Mouse (Mus musculus) erythroblast, adult 5-6 weeks (primary cell): Measurements from ENCODE around the gene Terb2. TPM values are rescaled to one million over a fixed set of nuclear protein-coding genes. Genes with fewer than 3 reads are reported as not detected.

Source experiments
- ATAC-seq: replicated peaks from 2 replicates; pipeline ENCODE4 v1.8.0; 2016; ENCODE audit warnings: moderate number of reproducible peaks, mild to moderate bottlenecking, moderate TSS enrichment, inconsistent platforms; ENCODE audit not compliant: poor library complexity, low FRiP score, severe bottlenecking
- total RNA-seq, 2 experiments: library from RNA; stranded (forward) in 1 of 2; stranded (reverse) in 1 of 2; fragments of 150-400 nt in 1 of 2; fragments of 200-764, 138-1000 nt in 1 of 2; gene quantifications; 2 replicates each; pipeline versions ENCODE4 v1.2.3 to v1.2.4; 2015 to 2017; ENCODE audit warnings: low replicate concordance in 2 of 2

Terb2 gene
- not detected in 2 replicates for total RNA-seq (2015; ENCODE audit: low replicate concordance)
- total RNA-seq (2017; ENCODE audit: low replicate concordance) = not detected in 2 replicates

DNA sequence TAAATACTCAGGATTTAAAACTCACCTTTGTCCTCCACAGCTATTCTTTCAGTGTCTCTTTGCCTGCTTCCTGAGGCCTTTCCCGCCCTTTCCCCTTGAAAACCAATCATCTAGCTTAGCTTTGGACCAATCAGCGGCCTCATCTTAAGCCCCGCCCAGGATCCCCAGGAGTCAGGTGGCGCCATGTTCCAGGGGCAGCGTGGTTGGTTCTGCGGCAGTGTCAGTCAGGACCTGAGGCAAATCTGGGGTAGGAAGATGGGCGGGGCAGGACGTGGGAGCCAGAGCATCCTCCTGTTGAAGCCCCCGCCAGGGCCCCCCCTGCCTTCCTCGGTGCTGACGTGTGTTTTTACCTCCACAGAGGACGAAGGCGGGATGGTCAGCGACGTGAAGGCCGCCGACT, at the start of gene Terb2, which contains the start of gene Patl2:
Terb2 (plus strand) TSS at position 167 of the 400 bp plus-strand sequence.
Patl2 (minus strand) TSS at position 84 of the 400 bp plus-strand sequence.
- ATAC-seq = no peak

DNA sequence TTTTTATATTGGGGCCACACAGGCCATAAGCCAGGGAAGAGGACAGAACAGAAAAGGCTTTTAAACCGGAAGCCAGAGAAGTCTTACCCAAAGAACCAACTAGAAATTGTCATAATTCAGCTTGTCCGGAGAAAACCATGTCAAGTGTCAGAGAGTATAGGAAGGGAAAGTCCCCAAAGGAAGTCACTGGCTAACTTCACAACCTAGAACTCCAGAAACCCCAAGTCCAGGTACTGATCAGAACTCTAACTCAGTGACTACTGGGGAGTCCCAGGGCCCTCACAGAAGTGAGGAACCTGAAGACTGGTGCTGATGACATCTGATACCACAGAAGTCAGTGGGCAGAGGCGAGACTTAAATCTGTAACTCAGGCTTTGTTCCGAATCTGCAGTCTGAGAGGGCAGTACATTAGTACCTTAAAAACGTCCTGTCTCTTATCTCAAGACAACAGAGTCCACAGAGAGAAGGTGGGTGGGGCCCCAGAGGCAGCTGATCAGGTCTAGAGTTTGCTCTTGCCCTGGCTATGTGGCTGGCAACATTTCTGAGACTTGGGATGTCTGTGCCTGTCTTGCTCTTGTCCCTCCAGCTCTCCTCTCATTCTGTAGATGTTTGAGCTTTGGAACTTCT, 48.1 kb upstream of the Terb2 start:
- ATAC-seq = peak; percentile 99

DNA sequence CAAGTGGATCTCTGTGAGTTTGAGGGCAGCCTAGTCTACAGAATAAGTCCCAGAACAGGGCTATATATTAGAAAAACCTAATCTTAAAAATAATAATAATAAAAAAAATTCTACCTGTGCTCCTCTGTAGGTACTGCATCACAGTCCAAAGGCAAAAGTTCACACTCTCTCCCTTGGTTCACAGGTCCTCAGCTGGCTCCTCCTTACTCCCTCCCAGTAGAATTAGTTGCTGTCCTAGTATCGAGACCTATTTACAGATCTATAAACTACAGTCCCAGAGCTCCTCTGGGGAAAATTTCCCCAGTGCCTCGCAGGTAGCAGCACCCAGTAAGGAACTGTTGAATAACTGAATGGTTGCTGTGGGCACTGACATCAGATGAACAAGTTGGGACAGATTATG, 45.3 kb upstream of the Terb2 start:
- ATAC-seq = no peak

DNA sequence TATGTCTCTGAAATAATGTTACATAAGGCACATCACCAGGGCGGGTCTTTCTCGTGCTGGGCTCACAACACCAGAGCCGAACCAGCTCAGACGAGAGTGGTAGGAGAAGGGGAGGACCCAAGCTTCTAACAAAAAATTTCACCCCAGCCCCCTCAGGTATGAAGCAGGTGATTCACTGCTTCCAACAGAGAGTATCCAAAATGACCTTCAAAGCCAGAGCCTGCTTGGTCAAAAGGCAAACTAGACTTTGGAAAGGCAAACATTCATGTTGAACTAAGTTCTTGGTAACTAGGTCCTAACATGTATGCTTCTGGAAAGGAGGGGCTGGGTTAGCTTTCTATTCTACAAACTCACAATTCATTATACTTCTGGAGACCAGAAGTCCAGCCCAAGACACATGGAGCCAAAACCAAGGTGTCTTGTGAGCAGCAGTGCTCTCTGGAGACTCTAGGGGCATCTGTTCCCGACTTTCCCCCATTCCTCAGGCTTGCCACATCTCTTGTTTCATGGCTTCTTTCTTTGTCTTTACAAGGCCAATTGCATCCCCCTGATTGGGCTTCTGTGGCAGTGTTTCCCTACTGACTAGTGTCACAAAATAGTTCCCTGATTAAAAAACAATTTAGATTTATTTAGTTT, 44.6 kb upstream of the Terb2 start:
- no peak for ATAC-seq

DNA sequence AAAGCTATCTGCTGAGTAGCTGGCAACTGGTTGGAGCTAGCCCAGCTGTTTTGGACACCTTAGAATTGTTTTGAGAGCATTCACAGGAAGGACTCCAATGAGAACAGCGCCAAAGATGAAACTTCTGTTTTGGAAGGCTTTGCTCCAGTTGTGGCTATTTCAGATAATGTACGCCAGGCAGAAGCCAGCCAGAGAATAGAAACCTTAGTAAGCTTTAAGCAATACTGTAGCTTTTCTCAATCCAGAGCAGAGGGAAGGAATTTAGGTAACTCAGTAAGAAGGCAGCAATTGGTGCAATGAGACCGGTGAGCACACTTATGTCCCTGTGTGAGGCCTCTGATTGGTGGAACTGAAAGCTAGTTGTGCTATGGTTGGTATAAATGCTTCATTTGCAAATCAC, 43.0 kb upstream of the Terb2 start:
- ATAC-seq = no peak

DNA sequence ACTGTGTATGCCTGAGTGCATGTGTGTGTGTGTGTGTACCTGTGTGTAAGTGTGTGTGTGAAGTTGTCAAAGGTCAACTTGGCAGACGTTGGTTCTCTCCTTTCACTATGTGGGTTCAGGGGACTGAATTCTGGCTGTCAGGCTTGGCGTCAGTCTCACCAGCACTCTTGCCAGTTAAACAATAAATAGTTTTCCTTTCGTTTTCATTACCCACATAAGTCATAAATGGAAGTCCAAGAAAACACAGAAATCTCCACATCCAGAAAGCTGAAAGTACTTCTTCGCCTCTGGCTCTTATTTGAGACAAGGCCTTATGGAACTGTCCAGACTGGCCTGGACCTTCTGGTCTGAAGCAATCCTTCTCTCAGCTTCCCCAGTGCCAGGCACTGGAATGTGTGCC, 40.3 kb upstream of the Terb2 start:
- no peak for ATAC-seq

DNA sequence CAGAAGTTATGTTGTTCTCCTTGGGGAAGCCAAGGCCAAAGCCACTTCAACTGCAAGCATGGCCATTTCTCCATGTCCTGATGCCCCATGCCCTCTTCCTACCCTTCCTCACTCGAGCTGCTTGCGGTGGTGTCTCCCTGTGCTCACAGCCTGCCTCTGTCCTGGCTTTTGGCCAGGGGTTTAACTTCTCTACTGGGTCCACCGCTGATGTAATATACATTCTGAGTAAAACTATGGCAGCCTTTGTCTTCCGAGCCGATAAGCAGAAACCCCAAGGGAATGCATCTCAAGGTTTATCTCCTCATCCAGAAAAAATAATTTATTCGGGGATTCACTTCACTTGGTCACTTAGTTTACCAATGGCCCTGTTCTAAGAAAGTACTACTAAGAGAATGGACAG, 39.4 kb upstream of the Terb2 start:
- peak; percentile 38 for ATAC-seq

DNA sequence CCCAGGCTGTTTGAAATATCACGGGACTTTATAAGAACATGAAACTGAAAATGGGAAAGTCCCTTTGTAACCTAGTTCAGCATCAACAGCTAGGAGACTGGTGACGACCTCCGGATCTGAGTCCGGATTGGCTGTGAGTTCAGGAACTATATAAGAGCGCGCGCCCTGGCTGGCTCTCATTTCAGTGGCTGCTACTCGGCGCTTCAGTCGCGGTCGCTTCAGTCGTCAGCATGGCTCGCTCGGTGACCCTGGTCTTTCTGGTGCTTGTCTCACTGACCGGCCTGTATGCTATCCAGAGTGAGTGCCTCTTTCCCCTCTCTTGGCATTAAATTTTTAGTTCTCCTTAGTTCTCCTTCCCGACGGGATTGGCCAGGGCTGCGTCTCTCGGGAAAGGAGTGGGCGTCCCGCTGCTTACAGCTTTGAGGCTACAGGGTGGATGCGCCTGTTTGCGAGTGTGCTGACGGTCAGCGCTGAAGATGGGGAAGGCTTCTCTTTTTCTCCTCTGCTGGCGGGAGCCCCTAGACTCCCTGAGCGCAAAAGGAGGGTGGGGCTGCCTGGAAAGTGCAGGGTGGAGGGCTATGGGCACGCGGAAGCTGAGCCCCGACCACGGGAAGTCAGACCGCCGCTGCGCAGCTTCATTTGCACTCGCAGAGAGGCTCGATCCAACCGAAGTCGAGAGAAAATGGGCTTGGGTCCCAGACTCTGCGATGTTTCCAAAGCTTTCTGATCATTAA, 38.4 kb upstream of the Terb2 start, which contains the start of gene B2m:
B2m (plus strand) TSS at position 179 of the 734 bp plus-strand sequence.
- ATAC-seq = peak; percentile 89

DNA sequence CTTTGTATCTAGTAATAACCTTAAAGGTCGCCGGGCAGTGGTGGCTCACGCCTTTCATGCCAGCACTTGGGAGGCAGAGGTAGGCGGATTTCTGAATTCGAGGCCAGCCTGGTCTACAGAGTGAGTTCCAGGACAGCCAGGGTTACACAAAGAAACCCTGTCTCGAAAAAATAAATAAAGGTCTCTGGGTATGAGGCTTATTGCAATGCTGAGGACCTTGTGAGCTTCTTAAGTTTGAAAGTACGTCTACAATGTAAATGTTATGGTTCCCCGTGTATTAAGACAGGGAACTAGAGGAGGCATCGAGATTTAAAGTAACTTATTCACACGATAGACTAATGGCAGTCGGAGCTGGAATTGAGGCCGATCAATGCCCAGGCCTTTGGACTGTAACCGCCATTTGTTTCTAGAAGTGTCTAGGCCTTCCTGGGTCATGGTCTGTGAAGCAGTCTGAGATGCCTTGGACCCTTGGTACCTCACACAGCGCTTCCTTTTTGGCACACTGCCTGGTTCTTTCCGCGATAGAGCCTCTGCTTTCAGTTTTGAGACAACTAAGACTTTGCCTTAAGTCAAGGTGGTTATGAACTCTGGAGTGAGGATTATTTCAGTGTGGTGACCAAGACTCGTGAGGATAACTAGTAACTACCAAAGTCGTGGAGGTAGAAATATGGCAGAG, 37.7 kb upstream of the Terb2 start:
- ATAC-seq = peak; percentile 33

DNA sequence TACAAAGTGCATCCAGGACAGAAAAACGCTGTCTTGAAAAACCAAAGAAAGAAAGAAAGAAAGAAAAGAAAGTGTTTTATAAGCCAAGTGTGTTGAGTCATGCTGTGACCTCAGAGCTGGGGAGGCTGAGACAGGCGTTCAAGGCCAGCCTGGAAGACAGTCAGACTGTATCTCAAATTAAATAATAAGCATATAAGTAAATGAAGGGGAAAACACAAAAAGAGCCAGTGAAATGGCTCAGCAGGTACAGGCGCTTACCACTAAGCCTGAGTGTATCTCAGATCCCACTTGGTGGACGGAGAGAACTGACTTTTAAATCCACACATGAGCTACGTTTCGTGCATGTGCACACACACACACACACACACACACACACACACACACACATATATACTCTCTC, 36.8 kb upstream of the Terb2 start:
- no peak for ATAC-seq

DNA sequence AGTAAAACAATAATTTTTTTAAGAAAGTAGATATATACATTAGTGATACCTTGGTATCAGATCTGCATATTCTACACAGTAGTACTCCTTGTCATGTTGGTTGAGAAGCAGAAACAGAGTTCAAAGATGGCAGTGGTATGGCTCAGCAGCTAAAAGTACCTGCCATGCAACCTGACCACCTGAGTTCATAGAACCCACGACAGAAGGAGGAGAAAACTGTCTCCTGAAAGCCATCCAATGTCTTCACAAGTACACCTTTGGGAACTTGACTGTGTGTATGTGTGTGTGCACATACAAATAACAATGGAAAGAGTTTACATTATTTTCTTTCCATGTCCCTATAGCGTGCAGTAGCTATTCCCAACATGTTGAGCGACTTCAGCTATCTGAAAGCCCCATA, 36.4 kb upstream of the Terb2 start:
- ATAC-seq = no peak

DNA sequence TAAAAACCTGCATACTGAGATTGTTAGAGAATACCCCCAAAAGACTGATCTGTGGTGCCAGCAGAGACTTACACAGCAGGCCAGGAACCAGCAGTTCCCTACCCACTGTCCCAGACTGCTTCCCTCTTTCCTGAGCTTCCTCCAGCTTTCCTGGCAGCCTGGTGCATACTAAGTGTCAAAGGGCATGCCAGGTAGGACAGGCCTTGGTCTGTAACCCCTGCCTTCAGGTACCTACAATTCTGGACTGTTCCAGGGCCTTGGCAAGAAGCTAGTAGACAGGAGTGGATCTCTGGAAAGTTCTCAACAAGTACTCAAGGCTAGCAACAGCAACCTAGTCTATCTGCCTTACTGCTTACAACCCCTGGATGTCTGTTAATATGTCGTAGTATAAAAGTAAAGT, 34.9 kb upstream of the Terb2 start:
- ATAC-seq = no peak

DNA sequence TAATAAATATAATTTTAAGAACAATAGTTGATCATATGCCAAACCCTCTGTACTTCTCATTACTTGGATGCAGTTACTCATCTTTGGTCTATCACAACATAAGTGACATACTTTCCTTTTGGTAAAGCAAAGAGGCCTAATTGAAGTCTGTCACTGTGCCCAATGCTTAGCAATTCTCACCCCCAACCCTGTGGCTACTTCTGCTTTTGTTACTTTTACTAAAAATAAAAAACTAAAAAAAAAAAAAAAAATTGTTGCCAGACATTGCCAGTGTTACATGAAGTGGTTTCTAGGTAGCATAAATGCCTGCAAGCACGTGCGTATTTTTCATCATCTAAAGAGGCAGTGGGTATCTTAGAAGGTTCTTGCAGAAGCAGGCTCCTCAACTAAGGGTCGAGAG, 33.2 kb upstream of the Terb2 start:
- no peak for ATAC-seq

DNA sequence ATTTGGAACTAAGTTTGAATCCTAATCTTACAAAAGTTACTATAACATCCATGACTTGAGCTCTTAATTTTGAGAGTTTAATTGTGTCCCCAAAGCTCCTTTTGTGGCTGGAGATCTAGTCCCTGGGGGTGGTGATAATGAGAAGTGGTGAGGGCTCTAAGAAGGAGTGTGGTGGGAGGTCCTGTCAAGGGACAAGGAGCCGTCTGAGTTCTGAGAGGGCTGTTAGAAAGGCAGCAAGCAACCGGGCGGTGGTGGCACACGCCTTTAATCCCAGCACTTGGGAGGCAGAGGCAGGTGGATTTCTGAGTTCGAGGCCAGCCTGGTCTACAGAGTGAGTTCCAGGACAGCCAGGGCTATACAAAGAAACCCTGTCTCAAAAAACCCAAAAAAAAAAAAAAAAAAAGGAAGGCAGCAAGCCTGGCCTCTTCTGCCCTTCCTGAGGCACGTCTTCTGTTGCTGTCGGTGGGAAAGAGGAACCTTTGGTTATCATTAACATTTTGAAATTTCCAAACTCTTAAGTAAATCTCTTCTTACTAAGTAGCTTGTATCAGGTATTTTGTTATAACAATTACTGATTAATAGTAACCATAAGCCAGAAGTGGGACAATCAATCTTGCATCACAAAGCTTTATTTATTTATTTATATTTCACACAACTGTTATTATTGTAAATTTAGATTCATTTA, 32.2 kb upstream of the Terb2 start:
- ATAC-seq = no peak

DNA sequence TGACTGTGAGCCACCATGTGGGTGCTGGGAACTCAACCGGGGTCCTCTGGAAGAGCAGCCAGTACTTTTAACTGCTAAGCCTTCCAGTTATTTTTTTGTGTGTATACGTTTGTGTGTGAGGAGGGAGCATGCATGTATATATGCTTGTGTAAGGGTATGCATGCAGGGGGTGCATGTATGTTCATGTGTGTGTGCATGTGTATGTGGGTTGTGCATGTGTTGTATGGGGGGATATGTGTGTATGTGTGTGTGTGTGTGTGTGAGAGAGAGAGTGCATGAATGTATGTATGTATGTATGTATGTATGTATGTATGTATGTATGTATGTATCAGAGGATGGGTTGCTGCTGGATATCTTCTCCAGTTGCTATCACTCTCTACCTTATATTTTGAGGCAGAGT, 31.6 kb upstream of the Terb2 start:
- no peak for ATAC-seq

DNA sequence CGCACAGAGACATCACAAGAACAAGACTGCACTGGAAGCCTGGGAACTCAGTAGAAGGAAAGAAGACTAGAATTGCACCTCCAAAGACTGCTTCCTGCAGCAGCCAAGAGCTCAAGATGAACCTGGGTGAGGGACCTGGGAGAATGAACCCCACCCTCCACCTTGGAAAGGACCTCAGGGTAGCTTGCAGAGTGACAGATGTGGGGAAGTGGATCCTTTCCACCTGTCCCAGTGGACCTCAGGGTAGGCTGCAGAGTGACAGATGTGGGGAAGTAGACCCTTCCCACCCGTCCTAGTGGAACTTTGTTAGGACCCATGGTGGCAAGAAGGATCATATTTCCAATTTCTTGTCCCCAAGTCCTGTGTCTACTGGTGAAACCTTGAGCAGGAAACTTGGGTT, 30.8 kb upstream of the Terb2 start:
- no peak for ATAC-seq

DNA sequence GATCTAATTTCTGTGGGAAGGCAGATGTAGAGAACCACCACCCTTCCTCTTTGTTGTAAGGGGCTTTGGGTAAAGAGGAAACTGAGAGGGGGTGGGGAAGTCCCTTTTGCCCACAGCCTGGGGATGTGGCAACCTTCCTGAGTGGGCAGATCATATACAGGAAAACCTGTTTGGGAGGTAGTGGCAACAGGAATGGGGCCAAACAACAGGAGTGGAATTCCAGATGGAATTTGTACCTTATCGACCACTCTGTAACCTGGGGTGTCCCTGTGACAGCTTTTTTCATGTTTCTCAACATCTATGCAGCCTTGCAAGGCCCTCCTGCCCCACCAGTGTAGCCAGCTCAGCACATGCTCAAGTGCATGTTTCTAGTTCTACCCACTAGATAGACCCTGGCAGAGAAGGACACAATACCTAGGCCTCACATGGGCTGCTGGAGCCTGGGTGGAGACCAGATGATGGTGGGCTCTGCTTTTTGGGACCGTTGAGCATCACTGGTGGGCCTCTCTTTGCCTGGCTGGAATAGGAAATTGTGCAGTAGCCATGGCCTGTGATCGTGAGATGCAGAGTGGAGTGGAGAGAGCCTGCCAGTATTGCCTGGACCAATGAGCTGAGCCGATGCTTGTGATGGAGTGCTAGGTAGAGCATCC, 29.9 kb upstream of the Terb2 start:
- no peak for ATAC-seq

DNA sequence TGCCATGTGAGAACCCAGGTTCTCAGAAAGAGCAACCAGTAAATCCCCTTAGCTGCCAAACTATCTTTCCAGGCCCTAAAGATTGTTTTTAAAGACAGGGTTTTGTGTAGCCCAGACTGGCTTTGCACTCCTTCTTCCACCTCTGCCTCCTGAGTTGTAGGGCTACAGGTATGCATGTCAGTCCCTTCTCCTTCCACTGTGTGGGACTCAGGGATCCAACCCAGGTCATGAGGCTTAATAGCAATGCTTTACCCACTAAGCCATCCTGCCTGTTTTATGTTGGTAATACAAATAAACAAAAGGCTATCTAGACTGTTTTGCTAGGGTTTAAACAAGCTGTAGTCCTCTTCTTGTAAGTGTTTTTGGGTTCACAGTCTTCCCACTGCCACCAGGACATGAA, 28.5 kb upstream of the Terb2 start:
- no peak for ATAC-seq

DNA sequence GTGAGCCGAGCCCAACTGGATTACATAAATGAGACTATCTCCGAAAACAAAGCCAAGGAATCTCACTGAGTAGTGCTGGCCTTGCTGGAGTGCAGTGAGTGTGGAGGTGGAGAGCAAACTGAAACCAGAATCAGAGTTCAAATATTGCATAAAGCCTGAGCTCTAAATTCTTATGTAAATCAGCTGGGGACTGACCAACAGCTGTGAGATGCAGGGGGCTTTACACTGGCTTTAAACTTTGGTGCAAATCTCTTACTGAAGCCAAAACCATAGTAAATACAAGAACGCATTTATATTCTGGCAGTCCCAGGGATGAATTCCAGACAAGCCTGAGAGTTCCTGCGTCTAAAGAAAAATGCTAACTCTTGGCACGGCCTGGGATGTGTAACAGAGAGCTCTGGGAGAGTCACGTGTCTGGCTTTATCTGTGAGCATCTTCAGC, 27.7 kb upstream of the Terb2 start:
- no peak for ATAC-seq
